Mouse (Mus musculus) brain, embryonic 14.5 days (tissue): ENCODE data around the gene Gcgr. TPM values are rescaled to one million over a fixed set of nuclear protein-coding genes. Genes with fewer than 3 reads are reported as not detected.

ENCODE experiments used
- DNase-seq: peaks from one replicate; pipeline ENCODE4 v3.0.0-alpha.2; 2011; ENCODE audit warnings: low read depth
- CTCF ChIP-seq: fragments of 200-500 bp; IDR thresholded peaks from 2 replicates; pipeline ENCODE4 v1.5.1; 2012; ENCODE audit warnings: inconsistent platforms, mild to moderate bottlenecking, moderate library complexity, borderline replicate concordance; ENCODE audit not compliant: insufficient read depth, insufficient read length; ENCODE audit errors: extremely low read depth
- POLR2A ChIP-seq: fragments of 200-500 bp; IDR thresholded peaks from 2 replicates; pipeline ENCODE4 v1.6.1; 2012; ENCODE audit warnings: mild to moderate bottlenecking, inconsistent platforms, borderline replicate concordance; ENCODE audit not compliant: poor library complexity, insufficient read depth, insufficient read length, severe bottlenecking; ENCODE audit errors: extremely low read depth
- polyA plus RNA-seq: library from polyadenylated mRNA; depleted of rRNA; stranded (reverse); fragments of >200 nt; gene quantifications from 2 replicates; pipeline ENCODE4 v1.2.3, GENCODE M21; 2012

The Gcgr gene
- polyA plus RNA-seq, 1 experiment = 0.36 TPM

- peak; percentile 100 for DNase-seq
- TF ChIP-seq POLR2A (peak; percentile 93), CTCF (no peak)
Observed at GRCm38 (mm10) chr11:120572752-120573584, 42.5 kb downstream of the Gcgr start, which contains the start of gene P4hb. P4hb (minus strand) TSS chr11:120573253.

GRCm38 (mm10) chr11:120573585-120574277 is 43.2 kb downstream of the Gcgr start:
- TF ChIP-seq POLR2A (no peak), CTCF (no peak)

GRCm38 (mm10) chr11:120574278-120574600 is 43.7 kb downstream of the Gcgr start:
- TF ChIP-seq POLR2A = no peak
- TF ChIP-seq CTCF = no peak
- DNase-seq = no peak

More at GRCm38 (mm10) chr11:120573585-120574277, 43.2 kb downstream of the Gcgr start:
- DNase-seq = no peak

GRCm38 (mm10) chr11:120575046-120575445 is 44.5 kb downstream of the Gcgr start:
- TF ChIP-seq POLR2A (no peak), CTCF (no peak)

GRCm38 (mm10) chr11:120575940-120576339 is 45.4 kb downstream of the Gcgr start:
- TF ChIP-seq CTCF (no peak), POLR2A (no peak)
- DNase-seq = no peak

More at GRCm38 (mm10) chr11:120575046-120575445, 44.5 kb downstream of the Gcgr start:
- DNase-seq = no peak

- no peak for DNase-seq
- TF ChIP-seq POLR2A (no peak), CTCF (no peak)
Observed at GRCm38 (mm10) chr11:120576365-120576981, 46.0 kb downstream of the Gcgr start.

GRCm38 (mm10) chr11:120577211-120578023 is 46.9 kb downstream of the Gcgr start:
- DNase-seq = peak; percentile 35
- TF ChIP-seq CTCF = peak; percentile 37; the same call in 1 of the 2 replicates
- TF ChIP-seq POLR2A = no peak

- DNase-seq = no peak
- TF ChIP-seq CTCF (no peak), POLR2A (no peak)
Observed at GRCm38 (mm10) chr11:120578024-120578693, 47.7 kb downstream of the Gcgr start.

- no peak for DNase-seq
Observed at GRCm38 (mm10) chr11:120578694-120579243, 48.3 kb downstream of the Gcgr start.

GRCm38 (mm10) chr11:120579316-120580107 is 49.0 kb downstream of the Gcgr start:
- peak; percentile 89 for TF ChIP-seq CTCF
- no peak for TF ChIP-seq POLR2A
- DNase-seq = peak; percentile 68

More at GRCm38 (mm10) chr11:120578694-120579243, 48.3 kb downstream of the Gcgr start:
- TF ChIP-seq POLR2A = no peak
- TF ChIP-seq CTCF = no peak

GRCm38 (mm10) chr11:120580190-120580589 is 49.7 kb downstream of the Gcgr start:
- TF ChIP-seq CTCF (no peak), POLR2A (no peak)
- DNase-seq = no peak

GRCm38 (mm10) chr11:120580871-120581331 is 50.4 kb downstream of the Gcgr start:
- DNase-seq = peak; percentile 37
- TF ChIP-seq POLR2A (no peak), CTCF (no peak)
